Mouse (Mus musculus) T-helper 1 cell (primary cell): ENCODE results near the gene Smad3.

ENCODE experiments used
- in situ Hi-C: fragments of 300-600 bp; cut with MboI, MseI; formaldehyde crosslinking; loops from one replicate; pipeline ENCODE4 v1.15.1; 2025; ENCODE audit warnings: high pct_unique_total_duplicates

Smad3 gene

DNA sequence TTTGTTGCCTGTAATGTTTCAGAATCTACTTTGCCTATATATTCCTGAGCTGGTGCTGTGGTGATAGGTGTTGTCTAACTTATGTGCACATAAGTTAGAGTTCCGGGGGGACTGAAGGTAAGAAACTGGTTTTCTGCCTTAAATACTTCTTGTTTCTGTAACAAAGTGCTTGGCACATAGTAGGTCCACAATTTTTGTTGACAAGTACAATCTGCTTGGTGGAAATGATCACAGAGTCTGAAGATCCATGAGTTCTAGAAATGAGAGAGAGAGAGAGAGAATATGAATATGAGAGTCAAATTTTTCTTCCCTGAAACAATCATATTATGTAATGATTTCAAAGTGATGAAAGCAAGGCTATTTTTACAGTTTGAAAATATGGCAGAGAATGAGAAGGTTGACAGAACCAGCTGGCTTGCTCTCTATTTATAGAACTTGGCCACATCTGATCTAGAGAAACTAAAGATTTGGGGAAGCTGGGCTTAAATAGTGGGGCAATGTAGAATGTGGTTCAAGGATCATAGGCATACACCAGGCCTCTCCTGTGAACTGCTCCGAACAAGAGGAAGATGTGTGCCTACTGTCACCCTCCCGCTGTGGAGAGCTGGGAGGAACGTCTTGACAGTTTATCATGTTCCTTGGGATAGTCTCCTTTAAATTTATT, 115.7 kb downstream of the Smad3 start:
- in situ Hi-C loops = no loop called here

DNA sequence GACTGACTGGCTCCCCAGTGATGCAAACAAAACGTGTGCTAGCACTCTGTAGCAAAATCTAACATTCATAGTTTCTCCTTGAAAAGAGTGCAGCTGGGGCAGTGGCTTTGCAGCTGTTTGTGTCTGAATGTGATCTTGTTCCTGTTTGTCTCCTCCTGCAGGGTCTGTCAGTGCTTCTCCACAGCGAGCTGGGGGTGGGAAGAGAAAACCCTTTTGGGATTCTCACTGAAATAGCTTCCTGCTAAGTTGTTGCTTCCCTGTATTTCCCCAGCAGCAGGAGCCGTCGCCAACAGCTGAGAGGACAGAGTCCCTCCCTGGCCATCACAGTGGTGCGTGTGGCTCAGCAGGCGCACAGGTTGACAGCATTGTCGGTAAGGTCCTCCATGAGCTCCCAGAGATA, 121.7 kb downstream of the Smad3 start:
- in situ Hi-C loops = no loop called here

DNA sequence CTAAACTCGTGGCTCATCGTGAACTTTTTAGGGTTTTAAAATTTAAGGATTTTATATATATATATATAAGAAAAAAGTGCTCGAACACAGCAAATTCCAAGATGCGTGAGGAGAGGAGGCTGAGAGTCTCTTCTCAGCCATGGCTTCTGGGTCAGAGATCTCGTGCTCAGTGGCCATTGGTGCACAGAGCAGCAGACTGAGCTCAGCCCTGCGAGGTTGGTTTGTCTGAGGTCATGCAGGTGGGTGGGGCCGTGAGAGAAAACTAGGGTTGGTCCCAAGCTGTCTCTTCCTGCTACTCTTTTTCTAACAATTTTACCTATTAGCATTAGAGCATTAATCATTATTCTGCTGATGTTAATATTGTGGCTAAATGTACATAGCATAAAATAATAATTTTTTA, 124.5 kb downstream of the Smad3 start:
- in situ Hi-C loops = no loop called here

DNA sequence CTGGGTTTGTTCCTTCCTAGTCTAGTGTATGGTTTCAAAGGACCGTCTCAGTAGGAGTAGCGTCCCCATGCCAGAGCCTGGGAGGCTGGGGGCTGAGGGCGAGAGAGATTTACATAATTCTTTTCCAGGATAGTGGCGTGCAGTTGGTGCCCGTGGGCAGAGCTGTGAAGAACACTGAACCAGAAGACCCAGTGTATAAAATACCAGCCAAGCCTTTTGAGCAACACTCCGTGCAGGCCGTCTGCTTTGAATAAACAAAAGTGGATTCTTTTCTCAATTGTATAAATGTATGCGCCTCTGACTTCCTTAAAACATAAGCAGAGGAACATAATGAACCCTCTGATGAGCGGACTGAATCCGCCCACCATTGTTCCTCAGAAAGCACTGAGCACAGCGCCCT, 124.9 kb downstream of the Smad3 start:
- in situ Hi-C loops = no loop called here

DNA sequence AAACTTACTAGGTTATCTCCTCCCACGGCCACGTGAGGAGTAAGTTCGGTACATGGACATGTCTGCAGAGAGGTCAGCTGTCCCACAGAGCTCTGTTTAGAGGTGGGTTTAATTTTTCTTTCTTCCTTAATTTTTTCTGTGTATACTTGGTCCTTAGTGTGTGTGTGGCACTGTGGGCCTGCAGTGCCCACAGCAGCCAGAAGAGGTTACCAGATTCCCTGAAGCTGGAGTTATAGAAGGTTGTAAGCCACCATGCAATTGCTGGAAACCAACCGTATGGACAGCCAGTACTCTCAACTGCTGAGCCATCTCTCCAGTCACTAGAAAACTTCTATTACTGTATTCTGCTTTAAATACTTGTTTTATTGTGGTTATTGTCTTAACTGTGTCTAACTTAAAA, 125.7 kb downstream of the Smad3 start:
- in situ Hi-C loops = no loop called here

DNA sequence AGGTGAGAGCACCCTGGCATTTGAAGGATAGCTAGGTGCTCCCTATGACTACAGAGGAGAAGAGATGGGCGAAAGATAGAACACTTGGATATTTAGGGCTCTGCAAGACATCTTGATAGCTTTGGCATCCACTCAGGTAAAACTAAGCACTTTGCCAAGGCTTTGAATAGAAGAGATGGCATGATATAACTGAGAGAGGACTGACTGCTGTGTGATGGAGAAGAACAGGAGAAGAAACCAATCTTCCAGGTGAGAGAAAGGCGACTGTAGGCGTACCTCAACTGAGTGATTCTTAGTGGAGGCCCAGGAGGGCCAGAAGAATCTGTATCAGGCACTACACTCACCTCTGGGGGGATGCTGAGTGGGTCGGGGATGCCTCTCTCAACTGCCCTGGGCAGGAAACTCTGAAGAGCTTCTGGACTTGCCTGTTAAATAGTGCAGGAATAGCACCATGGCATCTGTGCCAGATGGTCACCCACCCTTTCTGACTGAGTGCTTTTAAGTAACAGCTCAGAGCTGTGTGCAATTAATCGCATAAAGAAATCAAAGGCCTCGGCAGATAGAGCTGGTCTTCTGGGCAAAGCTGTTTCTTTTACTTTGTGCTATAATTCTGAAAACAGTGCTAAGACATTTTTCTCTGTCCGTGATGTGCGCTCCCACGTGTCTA, 132.6 kb downstream of the Smad3 start:
- in situ Hi-C loops = no loop called here

DNA sequence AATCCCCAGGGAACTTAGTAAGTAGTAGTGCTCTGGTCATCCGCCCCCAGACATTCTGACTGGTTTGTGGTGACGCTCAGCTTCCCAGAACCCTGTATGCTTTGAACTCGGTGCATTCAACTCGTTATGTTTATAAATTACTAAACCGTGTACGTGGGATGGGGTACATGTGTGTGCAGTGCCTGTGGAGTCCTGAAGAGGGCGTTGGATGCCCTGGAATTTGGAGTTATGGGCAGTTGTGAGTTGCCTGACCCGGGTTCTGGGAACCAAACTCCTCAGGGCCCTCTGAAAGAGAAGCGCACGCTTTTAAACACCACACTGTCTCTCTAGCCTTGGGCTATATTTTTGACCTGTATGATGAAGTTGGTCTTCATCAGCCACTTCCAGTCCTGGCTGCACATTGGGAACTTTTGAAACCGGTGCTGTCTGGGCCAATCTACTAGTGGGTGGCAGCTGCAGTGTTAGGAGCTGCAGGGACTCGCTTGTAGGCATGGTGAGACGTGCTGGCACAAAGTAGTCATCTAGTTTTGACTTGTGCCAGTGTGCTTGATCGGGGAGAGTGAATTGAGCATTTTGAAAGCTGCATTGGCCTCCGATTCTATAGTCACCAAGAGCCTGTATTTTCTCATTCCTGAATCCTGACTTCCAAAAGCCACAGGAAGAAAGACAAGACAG, 133.8 kb downstream of the Smad3 start:
- in situ Hi-C loops = no loop called here

DNA sequence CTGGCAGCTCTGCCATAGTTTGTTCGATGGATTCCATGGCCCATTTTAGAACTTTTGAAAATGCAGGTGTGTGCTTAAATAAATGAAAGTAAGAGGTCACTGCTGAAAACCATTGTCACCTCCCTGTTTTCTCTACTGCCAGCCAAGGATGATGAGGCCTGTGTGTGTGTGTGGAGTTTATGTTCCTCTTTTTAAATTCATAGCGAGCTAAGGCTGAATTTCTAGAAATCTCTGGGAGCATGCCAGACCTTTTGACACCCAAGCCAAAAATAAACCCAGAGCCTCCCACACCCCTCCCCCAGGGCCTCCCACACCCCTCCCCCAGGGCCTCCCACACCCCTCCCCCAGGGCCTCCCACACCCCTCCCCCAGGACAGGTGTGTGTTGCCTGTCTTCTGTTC, 139.8 kb downstream of the Smad3 start:
- in situ Hi-C loops = no loop called here

DNA sequence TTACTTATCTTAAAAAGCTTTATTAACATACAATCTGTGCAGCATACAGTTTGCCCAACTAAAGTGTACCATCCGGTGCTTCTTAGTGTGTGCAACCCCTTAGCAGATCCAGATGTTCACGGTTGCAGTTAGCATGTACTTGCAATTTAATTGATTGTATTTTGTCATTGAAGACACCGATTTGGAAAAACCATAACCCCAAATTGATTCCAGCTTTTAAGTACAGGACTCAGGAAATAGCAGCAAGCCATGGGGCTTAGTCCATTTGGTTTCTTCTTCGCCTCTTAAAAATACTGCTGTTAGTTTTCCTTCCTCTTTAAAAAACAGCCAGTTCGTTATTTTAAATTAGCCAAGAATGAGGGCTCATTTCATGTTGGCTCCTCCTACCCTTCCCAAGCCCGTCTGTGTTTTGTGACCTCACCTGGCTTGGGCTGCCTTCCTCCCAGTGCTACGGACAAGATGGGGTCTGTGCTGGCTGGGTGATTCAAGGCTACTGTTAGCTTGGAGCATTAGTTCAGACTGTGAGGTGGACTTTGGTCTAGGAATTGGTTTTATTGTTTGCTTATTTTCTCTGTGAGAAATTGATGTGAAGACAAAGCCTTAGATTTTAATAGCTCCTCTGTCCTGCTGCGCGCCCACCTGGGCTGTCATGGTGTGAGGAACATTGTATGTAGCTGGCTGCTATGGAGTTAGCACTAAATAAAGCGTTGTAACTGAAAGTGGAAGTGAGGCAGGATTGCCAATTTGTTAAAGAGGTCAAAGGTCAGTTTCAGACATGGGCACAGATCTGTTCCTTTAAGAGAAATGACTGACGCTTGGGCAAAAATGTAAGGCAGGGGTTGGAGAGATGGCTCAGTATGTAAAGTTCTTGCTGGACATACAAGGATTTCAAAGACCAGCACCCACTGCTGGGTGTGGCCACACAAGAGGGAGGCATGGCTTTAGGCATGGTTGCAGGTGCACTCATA, 143.5 kb downstream of the Smad3 start:
- in situ Hi-C loops = no loop called here

DNA sequence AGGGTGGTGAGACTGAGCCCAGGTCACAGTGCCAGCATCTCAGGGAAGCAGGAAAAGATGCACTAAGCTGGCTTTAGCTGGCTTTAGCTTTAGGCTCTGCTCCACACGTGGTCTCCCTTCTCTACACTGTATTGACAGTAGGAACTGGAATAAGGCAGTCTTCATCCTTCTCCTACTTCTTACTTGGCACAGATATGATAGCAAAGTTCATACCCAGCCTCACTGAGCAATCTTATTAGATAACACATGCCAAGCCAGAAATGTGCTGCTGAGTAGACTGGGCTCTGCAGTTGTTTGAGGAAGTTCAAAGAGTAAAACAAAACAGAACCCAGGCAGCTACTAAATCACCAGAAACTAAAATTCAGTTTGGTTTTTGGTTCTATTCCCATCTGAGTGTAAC, 144.2 kb downstream of the Smad3 start:
- in situ Hi-C loops = no loop called here

DNA sequence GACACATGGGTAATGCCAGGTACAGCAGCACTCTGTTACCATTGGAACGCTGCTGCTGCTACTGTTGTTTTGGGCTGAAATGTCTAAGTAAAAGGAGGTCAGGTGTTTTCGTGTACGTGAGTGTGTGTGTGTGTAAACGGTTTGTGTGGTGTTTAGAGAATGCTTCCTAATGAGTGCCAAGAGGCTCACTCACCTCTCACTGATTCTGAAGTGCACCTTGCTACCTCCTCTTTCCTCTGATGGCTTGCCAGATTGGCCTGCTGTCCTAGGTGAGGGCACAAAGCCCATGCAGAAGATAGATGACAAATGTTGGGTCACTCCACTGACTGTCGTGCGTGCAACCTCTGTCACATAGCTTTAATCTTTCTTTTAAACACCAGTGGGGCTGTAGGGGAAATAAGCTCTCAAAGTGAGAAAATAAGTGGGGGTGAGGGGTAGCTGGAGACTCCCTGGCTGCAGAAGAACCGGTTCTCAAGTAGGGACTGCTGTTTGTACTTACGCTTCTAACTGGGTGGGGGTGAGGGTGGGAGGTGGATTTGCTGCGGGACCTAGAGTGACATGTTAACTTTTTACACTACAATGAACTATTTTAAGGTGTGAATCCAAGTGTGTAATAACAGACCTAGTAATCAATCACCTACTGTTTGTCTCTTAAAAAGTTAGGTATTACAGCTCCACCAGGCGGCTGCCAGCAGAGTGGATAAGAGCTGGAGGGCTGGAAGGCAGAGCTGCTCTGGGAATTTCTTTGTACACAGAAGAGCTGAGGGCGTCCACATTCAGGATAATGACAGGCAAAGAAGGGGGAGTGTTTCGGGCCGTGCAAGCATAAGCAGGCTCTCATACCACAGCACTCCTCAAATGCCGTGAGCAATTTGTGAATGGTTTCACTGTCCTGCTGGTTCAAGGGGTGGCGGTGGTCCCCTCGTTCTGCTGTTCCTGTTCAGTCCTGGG, 145.0 kb downstream of the Smad3 start:
- in situ Hi-C loops = no loop called here

DNA sequence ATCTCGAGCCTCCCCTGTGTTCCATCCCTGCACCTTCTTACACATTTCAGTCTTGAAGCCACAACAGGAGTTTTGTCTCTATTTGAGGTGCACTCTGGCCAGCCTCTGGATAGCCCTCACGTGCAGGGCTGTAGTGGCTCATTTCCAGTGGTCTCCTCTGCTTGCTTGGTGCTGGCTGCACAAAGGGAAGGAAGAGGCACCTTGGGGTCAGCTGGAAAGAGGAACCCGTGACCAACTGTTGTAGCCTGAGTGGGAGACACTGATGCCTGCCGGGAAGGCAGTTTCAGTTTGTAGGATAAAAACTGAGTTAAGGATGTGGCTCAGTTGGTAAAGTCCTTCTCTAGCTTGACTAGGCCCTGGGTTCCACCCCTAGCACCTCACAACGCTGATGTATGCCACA, 145.8 kb downstream of the Smad3 start:
- in situ Hi-C loops = no loop called here

DNA sequence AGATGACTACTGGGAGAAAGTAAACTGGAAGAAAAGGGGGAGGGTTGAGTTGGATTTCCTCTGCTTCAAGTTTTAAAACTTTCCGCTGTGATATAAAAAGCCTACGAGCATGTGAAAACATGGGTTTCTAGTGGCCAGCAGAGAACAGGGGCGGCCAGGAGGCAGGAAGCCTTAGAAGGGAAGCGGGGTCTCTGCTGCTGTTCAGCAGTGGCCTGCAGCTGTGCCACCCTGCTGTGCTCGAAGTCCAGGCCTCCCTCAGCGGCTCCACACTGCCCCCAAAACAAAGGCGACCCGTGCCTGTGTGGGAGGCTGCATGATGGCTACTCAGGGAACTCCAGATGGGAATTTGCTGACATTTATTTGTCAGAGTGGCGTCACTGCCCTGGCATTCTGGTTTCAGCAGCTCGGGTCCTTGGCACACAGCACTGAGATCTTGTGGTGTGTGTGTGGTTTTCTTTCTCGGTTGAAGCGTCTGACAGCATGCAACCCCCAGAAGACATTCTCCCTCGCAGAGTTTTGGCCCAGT, 146.9 kb downstream of the Smad3 start:
- in situ Hi-C loops = no loop called here

DNA sequence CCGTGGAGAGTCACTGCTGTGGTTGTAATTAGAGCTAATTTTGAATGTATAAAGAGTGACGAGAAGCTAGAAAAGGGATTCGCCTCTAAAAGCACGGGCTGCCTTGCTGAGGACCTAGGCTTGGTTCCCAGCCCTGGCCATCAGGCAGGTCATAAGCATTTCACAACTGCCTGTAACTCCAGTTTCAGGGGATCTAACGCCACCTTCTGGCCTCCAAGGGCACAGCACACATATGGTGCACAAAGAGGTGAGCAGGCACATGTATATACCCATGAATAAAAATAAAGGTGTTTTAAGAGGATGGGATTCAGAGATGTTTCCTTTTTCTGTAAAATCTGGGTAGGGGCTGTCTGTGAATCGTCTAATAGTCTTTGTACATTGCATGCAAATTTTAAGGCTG, 147.6 kb downstream of the Smad3 start:
- in situ Hi-C loops = no loop called here

DNA sequence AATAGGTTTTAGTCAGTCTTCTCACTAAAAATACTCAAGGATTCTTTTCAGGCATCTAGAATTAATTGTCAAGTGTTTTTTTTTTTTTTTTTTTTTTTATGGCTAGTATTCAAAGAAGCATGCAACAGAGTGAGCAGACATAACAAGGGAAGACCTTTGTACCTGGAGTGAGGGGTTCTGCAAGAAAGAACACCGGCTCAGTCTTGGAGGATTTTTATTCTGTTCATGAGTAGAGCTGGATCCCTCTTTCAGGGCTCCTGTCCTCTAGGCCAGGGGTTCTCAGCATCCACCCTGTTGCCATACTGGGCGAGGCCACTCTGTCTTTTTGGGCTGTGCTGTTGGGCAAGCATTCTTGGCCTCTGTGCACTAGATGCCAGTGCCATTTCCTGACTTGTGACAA, 148.0 kb downstream of the Smad3 start:
- in situ Hi-C loops = loop anchor here (10.0 kb wide), 1 partner anchor 1855 kb away; no protein-coding TSS in a partner anchor

DNA sequence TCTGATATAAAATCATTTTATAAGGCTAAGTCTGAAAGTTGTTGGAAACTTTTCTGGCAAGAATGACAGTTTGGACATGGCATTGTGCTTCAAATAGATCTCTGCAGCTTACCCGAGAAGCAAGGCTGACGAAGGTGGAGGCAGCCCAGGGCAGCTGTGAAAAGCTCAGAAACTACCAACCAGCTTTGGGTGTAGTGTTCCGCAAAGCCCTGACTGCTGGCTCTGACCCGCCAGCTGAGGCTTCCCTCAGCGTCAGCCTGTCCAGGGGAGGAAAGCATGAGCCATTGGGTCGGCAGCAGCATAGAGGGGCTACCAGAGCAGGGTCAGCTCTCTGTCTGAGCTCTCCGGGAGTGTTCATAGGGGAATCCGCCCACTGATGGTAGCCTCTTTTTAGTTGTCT, 148.5 kb downstream of the Smad3 start:
- in situ Hi-C loops = loop anchor here (10.0 kb wide), 1 partner anchor 1854 kb away; no protein-coding TSS in a partner anchor

DNA sequence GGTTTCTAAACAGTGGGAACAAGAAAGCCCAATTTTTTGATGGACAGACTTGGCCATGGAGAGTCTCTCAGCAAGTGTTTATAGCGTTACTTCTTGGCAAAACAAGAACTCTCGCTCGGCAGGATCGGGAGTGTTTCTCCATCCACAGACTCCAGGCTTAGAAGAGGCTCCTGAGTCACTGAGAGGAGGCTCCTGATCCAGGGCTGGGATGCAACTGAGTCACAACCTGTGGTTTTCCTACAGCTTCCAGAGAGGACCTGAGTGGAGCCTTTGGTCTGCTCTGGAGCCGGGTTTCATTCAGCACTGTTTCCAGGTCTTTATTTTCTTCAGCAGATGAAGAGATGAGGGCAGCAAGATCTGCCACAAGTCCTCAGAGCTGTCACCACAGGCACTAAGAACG, 149.8 kb downstream of the Smad3 start:
- in situ Hi-C loops = loop anchor here (10.0 kb wide), 1 partner anchor 1853 kb away; no protein-coding TSS in a partner anchor

DNA sequence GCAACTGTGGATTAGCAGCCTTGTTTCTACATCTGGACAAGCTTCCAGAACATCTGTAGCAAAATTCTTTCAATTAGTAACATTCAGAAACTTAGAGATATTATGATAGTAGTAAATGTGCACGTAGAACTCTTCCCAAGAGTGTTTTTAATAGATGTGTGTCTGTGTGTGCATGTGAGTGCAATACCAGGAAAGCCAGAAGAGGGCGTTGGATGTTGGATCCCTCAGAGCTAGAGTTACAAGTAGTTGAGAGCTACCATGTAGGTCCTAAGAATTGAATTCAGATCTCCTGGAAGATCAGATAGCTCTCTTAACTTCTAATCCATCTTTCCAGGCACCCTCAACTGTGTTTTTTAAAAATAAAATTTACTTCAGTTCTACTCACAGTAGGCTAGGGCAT, 151.2 kb downstream of the Smad3 start:
- in situ Hi-C loops = loop anchor here (10.0 kb wide), 1 partner anchor 1852 kb away; no protein-coding TSS in a partner anchor

DNA sequence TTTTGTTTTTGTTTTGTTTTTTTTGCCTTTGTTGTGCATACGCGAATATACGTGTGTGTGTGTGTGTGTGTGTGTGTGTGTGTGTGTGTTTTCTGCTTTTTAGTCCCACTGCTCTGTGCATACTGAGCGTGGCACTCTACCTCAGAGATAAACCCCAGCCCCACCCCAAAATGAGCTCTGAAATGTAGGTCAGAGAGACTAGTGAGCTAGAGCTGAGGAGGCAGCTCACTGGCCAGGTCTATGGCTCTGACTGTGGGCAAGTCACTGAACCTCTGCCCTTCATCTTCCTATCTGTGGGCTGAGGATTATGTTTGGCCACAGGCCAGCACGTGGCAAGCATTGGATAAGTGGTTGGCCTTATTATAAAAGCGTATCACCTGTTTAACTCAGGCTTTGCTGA, 153.9 kb downstream of the Smad3 start:
- in situ Hi-C loops = loop anchor here (10.0 kb wide), 1 partner anchor 1849 kb away; no protein-coding TSS in a partner anchor
